Mouse (Mus musculus) myocyte (in vitro differentiated cells): ENCODE measurements around the gene Lrfn3. TPM values are rescaled to one million over a fixed set of nuclear protein-coding genes. Genes with fewer than 3 reads are reported as not detected.
A peak's percentile ranks its signal among the peaks of the same experiment; 100 is the strongest.

Source experiments
- H3K27me3 ChIP-seq: one replicate; pipeline ENCODE4 v1.6.1; 2011; ENCODE audit not compliant: control insufficient read depth, insufficient read depth, insufficient read length
- H3K36me3 ChIP-seq: one replicate; pipeline ENCODE4 v1.6.1; 2011; ENCODE audit not compliant: control insufficient read depth, insufficient read depth
- H3K4me2 ChIP-seq: one replicate; pipeline ENCODE4 v1.6.1; 2011; ENCODE audit warnings: low read depth, control low read depth
- H3K4me3 ChIP-seq: one replicate; pipeline ENCODE4 v1.5.1; 2011; ENCODE audit warnings: mild to moderate bottlenecking, control low read depth, moderate library complexity
- H3K79me2 ChIP-seq: one replicate; pipeline ENCODE4 v1.6.1; 2011; ENCODE audit not compliant: control insufficient read depth, insufficient read depth
- H3ac ChIP-seq: one replicate; pipeline ENCODE4 v1.6.1; 2011; ENCODE audit not compliant: control insufficient read depth, insufficient read length
- CEBPB ChIP-seq: IDR thresholded peaks from 2 replicates; pipeline ENCODE4 v1.6.1; 2011; ENCODE audit warnings: mild to moderate bottlenecking, moderate library complexity; ENCODE audit not compliant: poor library complexity, insufficient read depth, severe bottlenecking
- E2F4 ChIP-seq: IDR thresholded peaks from one replicate; pipeline ENCODE4 v1.6.1; 2011; ENCODE audit warnings: mild to moderate bottlenecking, control low read depth, moderate library complexity; ENCODE audit not compliant: insufficient read depth
- MAX ChIP-seq: IDR thresholded peaks from one replicate; pipeline ENCODE4 v1.6.1; 2011; ENCODE audit warnings: low read depth, mild to moderate bottlenecking, control low read depth
- MYOD1 ChIP-seq, 3 experiments: IDR thresholded peaks; one replicate each; pipeline ENCODE4 v1.6.1; 2011; ENCODE audit warnings: control low read depth in 2 of 3, low read depth in 2 of 3, mild to moderate bottlenecking in 2 of 3, moderate library complexity in 1 of 3; ENCODE audit not compliant: insufficient read length in 2 of 3, control insufficient read depth in 1 of 3
- MYOG ChIP-seq, 3 experiments: IDR thresholded peaks; one replicate each; pipeline ENCODE4 v1.6.1; 2011; ENCODE audit warnings: control low read depth in 2 of 3, low read depth in 2 of 3, mild to moderate bottlenecking in 2 of 3; ENCODE audit not compliant: insufficient read length in 2 of 3, control insufficient read depth in 1 of 3, insufficient read depth in 1 of 3
- POLR2A ChIP-seq: IDR thresholded peaks from one replicate; pipeline ENCODE4 v1.6.1; 2011; ENCODE audit warnings: low read depth, mild to moderate bottlenecking, control low read depth, moderate library complexity; ENCODE audit not compliant: insufficient read length
- POLR2AphosphoS2 ChIP-seq: IDR thresholded peaks from one replicate; pipeline ENCODE4 v1.6.1; 2011; ENCODE audit warnings: low read depth, control low read depth; ENCODE audit not compliant: insufficient read length
- REST ChIP-seq: IDR thresholded peaks from one replicate; pipeline ENCODE4 v1.6.1; 2011; ENCODE audit warnings: mild to moderate bottlenecking, control low read depth, moderate library complexity; ENCODE audit not compliant: insufficient read depth, insufficient read length
- SRF ChIP-seq: IDR thresholded peaks from one replicate; pipeline ENCODE4 v1.6.1; 2011; ENCODE audit warnings: low read depth; ENCODE audit not compliant: control insufficient read depth, insufficient read length
- TCF12 ChIP-seq: IDR thresholded peaks from one replicate; pipeline ENCODE4 v1.6.1; 2011; ENCODE audit warnings: mild to moderate bottlenecking, control low read depth; ENCODE audit not compliant: poor library complexity, insufficient read depth, severe bottlenecking
- TCF3 ChIP-seq: IDR thresholded peaks from one replicate; pipeline ENCODE4 v1.6.1; 2011; ENCODE audit warnings: low read depth, control low read depth; ENCODE audit not compliant: insufficient read length
- USF1 ChIP-seq: IDR thresholded peaks from one replicate; pipeline ENCODE4 v1.6.1; 2011; ENCODE audit warnings: low read depth, mild to moderate bottlenecking, control low read depth, moderate library complexity
- polyA plus RNA-seq: library from polyadenylated mRNA; unstranded; fragments of >200 nt; fragmentation: generic; extraction: Trizol; gene quantifications from one replicate; pipeline ENCODE4 v1.2.1, GENCODE M21; 2012; ENCODE audit warnings: missing spikeins

Lrfn3 gene
- polyA plus RNA-seq, 1 experiment: 0.66 TPM

DNA sequence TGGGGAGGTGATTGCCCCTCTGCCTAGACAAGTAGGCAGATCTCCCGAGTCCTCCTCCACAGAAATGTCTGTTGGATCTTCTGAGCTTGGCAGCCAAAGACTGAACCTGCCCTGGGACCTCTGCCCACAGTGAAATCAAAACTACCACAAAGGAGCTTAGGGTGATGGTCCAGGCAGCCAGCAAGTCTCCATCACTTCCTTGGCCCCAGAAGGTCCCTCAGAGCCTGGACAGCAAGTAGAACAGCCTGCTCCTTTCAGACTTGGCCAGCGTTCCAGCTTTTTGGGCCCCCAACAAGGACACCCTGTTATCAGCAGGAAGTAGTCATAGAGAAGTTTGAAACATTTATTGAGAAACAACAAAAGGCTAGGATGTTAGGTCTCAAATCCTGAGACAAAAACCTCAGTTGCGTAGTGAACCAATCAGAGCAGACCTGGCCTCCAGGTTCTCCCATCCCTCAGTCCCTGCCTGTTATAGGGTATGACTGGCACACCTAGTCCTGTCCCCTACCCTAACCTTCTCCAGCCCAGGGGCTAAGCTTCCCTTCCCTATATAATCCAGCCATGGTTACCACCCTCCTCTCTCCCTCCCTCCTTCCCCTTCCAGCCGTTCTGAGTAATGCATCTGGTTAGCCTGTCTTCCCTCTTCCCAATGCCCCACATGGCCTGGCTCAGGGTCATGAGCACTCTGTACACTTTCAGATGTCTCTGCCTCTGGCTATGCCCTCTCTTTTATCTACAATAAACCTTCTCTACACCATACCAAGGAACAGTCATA lies 30.4 kb upstream of the Lrfn3 start:
- TF ChIP-seq REST (no peak), POLR2AphosphoS2 (no peak), TCF12 (no peak), MYOD1 (IDR thresholded peaks at IDR 0.05; ENCODE audit: control insufficient read depth in 1 of 3, insufficient read length in 2 of 3, low read depth in 2 of 3) (no peak), CEBPB (no peak), USF1 (no peak), MAX (no peak)
- Histone ChIP-seq H3K4me2 (no peak overlapping the region), H3K4me3 (no peak overlapping the region), H3K79me2 (no peaks in the 10 kb centered on the region), H3K27me3 (peaks cover 17% of the 10 kb centered on the region), H3ac (no peak overlapping the region), H3K36me3 (no peaks in the 10 kb centered on the region)

- no peak overlapping the region for H3K4me2 ChIP-seq
- no peak for TF ChIP-seq MYOG (IDR thresholded peaks at IDR 0.05; ENCODE audit: control insufficient read depth in 1 of 3, insufficient read depth in 1 of 3, insufficient read length in 2 of 3, low read depth in 2 of 3)
- TF ChIP-seq CEBPB: no peak
- TF ChIP-seq REST: no peak
- no peak for TF ChIP-seq USF1
- no peak for TF ChIP-seq POLR2A
- TF ChIP-seq TCF3: no peak
- TF ChIP-seq MAX: no peak
- TF ChIP-seq SRF: no peak
- TF ChIP-seq POLR2AphosphoS2: no peak
- no peak for TF ChIP-seq MYOD1 (IDR thresholded peaks at IDR 0.05; ENCODE audit: control insufficient read depth in 1 of 3, insufficient read length in 2 of 3, low read depth in 2 of 3)
- TF ChIP-seq TCF12: no peak
- no peak for TF ChIP-seq E2F4
Measured at GRCm38 (mm10) chr7:30384106-30384505, 21.5 kb upstream of the Lrfn3 start.

GRCm38 (mm10) chr7:30380061-30380460 lies 17.5 kb upstream of the Lrfn3 start:
- TF ChIP-seq TCF12 (no peak), TCF3 (no peak), POLR2A (no peak), POLR2AphosphoS2 (no peak), MYOG (IDR thresholded peaks at IDR 0.05; ENCODE audit: control insufficient read depth in 1 of 3, insufficient read depth in 1 of 3, insufficient read length in 2 of 3, low read depth in 2 of 3) (peak in 2 of 3 experiments; percentile 12 to 39), MAX (no peak), SRF (no peak)
- no peaks in the 10 kb centered on the region for H3K79me2 ChIP-seq

More at GRCm38 (mm10) chr7:30384106-30384505, 21.5 kb upstream of the Lrfn3 start:
- H3K27me3 ChIP-seq: no peaks in the 10 kb centered on the region
- H3K79me2 ChIP-seq: no peaks in the 10 kb centered on the region
- H3K36me3 ChIP-seq: no peaks in the 10 kb centered on the region
- H3K4me3 ChIP-seq: no peak overlapping the region
- H3ac ChIP-seq: no peak overlapping the region

DNA sequence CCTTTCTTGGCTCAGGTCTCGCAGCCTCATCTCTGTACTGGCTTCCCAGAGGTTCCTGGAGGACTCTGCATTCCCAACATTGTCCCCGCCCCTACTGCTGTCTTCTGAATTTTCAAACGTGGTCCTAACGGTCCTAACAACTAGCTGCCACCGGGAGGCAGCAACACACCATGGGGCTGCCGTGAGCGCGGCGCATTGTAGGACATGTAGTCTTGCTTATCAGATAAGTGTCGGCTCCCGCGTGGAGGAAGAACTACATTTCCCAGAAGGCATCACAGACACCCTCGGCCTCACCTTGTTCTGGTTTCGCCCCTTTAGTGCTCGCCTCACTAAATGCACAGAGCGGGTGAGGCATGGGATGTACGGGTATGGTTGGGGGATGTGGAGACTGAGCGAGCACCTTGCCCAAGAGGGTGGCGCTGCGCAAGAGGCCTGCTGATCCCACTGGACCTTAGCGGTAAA lies 11.0 kb upstream of the Lrfn3 start:
- Histone ChIP-seq H3K36me3 (no peaks in the 10 kb centered on the region), H3K79me2 (no peaks in the 10 kb centered on the region), H3K4me2 (peak overlapping the region; percentile 76), H3K4me3 (peak overlapping the region; percentile 13), H3ac (no peak overlapping the region), H3K27me3 (peaks cover 8% of the 10 kb centered on the region)
- TF ChIP-seq TCF12 (no peak), POLR2A (peak; percentile 34)

More at GRCm38 (mm10) chr7:30380061-30380460, 17.5 kb upstream of the Lrfn3 start:
- H3K27me3 ChIP-seq: peaks cover 5% of the 10 kb centered on the region
- H3K36me3 ChIP-seq: no peaks in the 10 kb centered on the region
- no peak overlapping the region for H3ac ChIP-seq
- no peak overlapping the region for H3K4me3 ChIP-seq
- no peak overlapping the region for H3K4me2 ChIP-seq

GRCm38 (mm10) chr7:30367466-30367865 lies 4.9 kb upstream of the Lrfn3 start:
- H3ac ChIP-seq: no peak overlapping the region
- H3K79me2 ChIP-seq: no peaks in the 10 kb centered on the region
- H3K36me3 ChIP-seq: no peaks in the 10 kb centered on the region
- peaks cover 48% of the 10 kb centered on the region for H3K27me3 ChIP-seq
- H3K4me2 ChIP-seq: no peak overlapping the region
- no peak overlapping the region for H3K4me3 ChIP-seq
- no peak for TF ChIP-seq TCF12
- no peak for TF ChIP-seq TCF3
- no peak for TF ChIP-seq MYOG (IDR thresholded peaks at IDR 0.05; ENCODE audit: control insufficient read depth in 1 of 3, insufficient read depth in 1 of 3, insufficient read length in 2 of 3, low read depth in 2 of 3)
- TF ChIP-seq USF1: no peak
- TF ChIP-seq REST: no peak
- TF ChIP-seq SRF: no peak
- no peak for TF ChIP-seq MAX
- no peak for TF ChIP-seq E2F4
- TF ChIP-seq MYOD1 (IDR thresholded peaks at IDR 0.05; ENCODE audit: control insufficient read depth in 1 of 3, insufficient read length in 2 of 3, low read depth in 2 of 3): no peak
- TF ChIP-seq POLR2A: no peak
- no peak for TF ChIP-seq CEBPB
- TF ChIP-seq POLR2AphosphoS2: no peak
